Mouse (Mus musculus) macrophage (primary cell): Measurements from ENCODE around the gene Gm17521. TPM values are rescaled to one million over a fixed set of nuclear protein-coding genes. Genes with fewer than 3 reads are reported as not detected.
"Not testable (repeated sequence)": the region's sequence is repeated elsewhere in the genome, so short reads cannot be mapped to it uniquely, and the experiment has no call there.

ENCODE experiments used
- H3K27ac ChIP-seq: fragments of 350-480 bp; formaldehyde crosslinking; 2 replicates; pipeline ENCODE4 v1.9.0; 2021
- H3K36me3 ChIP-seq: fragments of 350-480 bp; formaldehyde crosslinking; 2 replicates; pipeline ENCODE4 v1.9.0; 2021; ENCODE audit errors: inconsistent target
- H3K4me3 ChIP-seq: fragments of 350-480 bp; formaldehyde crosslinking; 2 replicates; pipeline ENCODE4 v1.9.0; 2021; ENCODE audit errors: inconsistent target
- H3K79me2 ChIP-seq: fragments of 350-480 bp; formaldehyde crosslinking; 2 replicates; pipeline ENCODE4 v1.9.0; 2021; ENCODE audit errors: inconsistent target
- WGBS: methylation state at CpG from one replicate; pipeline ENCODE4 v1.1.7; 2026; ENCODE audit warnings: inconsistent platforms; ENCODE audit not compliant: missing documents; 5-methylcytosine and 5-hydroxymethylcytosine counted together
- polyA plus RNA-seq: library from polyadenylated mRNA; stranded (reverse); fragments of 250-400 nt; gene quantifications from 3 replicates; pipeline ENCODE4 v1.2.4, GENCODE M21; 2018; ENCODE audit warnings: inconsistent platforms
- total RNA-seq, 78 experiments: library from RNA; depleted of rRNA; stranded (reverse); fragments of 250-400 nt; gene quantifications; 1 replicate in 9 of 78; 2 replicates in 24 of 78; 3 replicates in 43 of 78; 4 replicates in 2 of 78; pipeline ENCODE4 v1.2.4; 2018; ENCODE audit warnings: inconsistent platforms in 56 of 78

Gene Gm17521
- not detected for total RNA-seq (2018; cell fraction: chromatin; rRNA removed)
- total RNA-seq (2018; cell fraction: cytosol; rRNA removed): not detected
- not detected for total RNA-seq (2018; cell fraction: nucleus; rRNA removed)
- polyA plus RNA-seq: not detected in 3 replicates

DNA sequence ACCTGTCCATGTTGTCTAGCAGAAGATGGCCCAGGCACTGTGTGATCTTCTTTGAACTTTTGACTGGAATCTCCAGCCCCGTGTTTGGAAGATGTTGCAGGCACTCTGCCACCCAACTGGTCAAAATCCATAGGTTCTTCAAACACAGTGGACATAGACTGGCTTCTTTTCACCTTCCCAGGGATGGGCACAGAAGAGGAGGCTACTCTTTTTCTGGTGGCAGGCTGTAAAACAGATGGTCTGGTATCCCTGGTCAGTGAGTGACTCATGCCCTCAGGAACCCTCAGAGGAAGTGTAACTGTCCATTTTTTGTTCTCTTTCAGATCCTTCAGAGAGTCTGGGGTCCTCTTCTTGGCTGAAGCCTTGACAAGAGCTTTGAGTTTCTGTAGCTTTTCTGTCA is at the start of gene Gm17521:
Gene Gm17521 (minus strand): TSS at position 101 of the 400 bp plus-strand sequence.
- H3K27ac ChIP-seq, H3K4me3 ChIP-seq, H3K36me3 ChIP-seq, H3K79me2 ChIP-seq: not testable (repeated sequence)
- WGBS: 40% methylated on average over 1 of the region's 1 CpGs

DNA sequence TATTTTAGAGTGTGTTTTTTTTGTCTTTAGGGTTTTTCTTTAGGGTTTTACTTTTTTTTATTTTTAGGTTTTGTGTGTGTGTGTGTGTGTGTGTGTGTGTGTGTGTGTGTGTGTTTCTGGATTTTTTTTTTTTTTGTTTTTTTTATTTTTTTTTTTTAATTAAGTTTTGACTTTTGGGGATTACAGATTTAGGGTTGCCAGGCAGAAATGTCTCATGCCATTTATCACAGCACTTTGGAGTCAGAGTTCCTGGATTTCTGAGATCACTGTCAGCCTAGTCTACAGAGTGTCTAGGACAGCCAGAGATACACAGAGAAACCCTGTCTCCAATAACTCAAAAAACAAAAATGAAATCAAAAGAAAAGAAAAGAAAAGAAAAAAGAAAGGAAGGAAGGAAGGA is 14.5 kb upstream of the Gm17521 start:
- no peak overlapping the region for H3K27ac ChIP-seq
- no peaks in the 10 kb centered on the region for H3K36me3 ChIP-seq
- no peaks in the 10 kb centered on the region for H3K79me2 ChIP-seq
- H3K4me3 ChIP-seq: no peak overlapping the region

DNA sequence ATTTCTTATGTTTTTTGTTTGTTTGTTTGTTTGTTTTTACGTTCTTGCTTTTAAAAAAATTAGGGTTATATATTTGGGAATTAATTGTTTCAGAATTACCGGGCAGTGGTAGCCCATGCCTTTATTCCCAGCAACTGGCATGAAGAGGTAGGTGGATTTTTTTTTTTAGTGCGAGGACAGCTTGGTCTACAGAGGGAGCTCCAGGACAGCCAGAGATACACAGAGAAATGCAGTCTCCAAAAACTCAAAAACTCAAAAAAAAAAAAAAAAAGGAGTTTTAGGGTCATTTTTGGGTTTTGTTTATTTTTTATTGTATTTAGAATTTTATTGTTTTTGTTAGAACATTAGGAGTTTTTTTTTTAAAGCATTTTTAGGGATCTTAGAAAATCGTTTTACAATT is 14.0 kb upstream of the Gm17521 start:
- H3K4me3 ChIP-seq: no peak overlapping the region
- H3K36me3 ChIP-seq: no peaks in the 10 kb centered on the region
- no peak overlapping the region for H3K27ac ChIP-seq
- no peaks in the 10 kb centered on the region for H3K79me2 ChIP-seq
- 86% methylated on average over 2 of the region's 4 CpGs for WGBS

Other genes with a start within 250 kb of the Gm17521 start
- 1.2 to 2.9 TPM (median 1.2 TPM) in 3 replicates for gene Cldn34c1, start 73.8 kb upstream of the Gm17521 start, polyA plus RNA-seq
- not detected in 3 replicates for gene Srsx, start 192.8 kb upstream of the Gm17521 start, polyA plus RNA-seq
- not detected in 3 replicates for gene Gm17577, start 217.2 kb upstream of the Gm17521 start, polyA plus RNA-seq